Mouse (Mus musculus) heart, adult 18-20 months (tissue): ENCODE results near the gene Mctp1. TPM values are rescaled to one million over a fixed set of nuclear protein-coding genes. Genes with fewer than 3 reads are reported as not detected.
"Not testable (repeated sequence)": the region's sequence is repeated elsewhere in the genome, so short reads cannot be mapped to it uniquely, and the experiment has no call there.

ENCODE experiments used
- DNase-seq, 2 experiments: peaks; one replicate each; pipeline ENCODE4 v3.0.0; 2021 to 2022; ENCODE audit warnings: mixed read lengths in 1 of 2
- long read RNA-seq, 2 experiments: library from polyadenylated mRNA; stranded (forward); transcript quantifications; one replicate each; pipeline ENCODE4 v2.0.0; 2021
- total RNA-seq, 2 experiments: library from RNA; stranded (reverse); gene quantifications; 2 replicates each; pipeline ENCODE4 v1.2.3; 2021

Mctp1 gene
- 1 to 10 TPM; 2.6 to 2.7 TPM for total RNA-seq
- long read RNA-seq, experiment 1: 0 reads
- long read RNA-seq, experiment 2: 0 reads

GRCm38 (mm10) chr13:76383972-76384663, at the start of gene Mctp1:
Gene Mctp1 (plus strand): TSS chr13:76384535.
- DNase-seq: peak; percentile 52 to 61

- not testable (repeated sequence) for DNase-seq
Measured at GRCm38 (mm10) chr13:76345941-76346340, 38.4 kb upstream of the Mctp1 start.

GRCm38 (mm10) chr13:76358720-76359119, 25.6 kb upstream of the Mctp1 start:
- DNase-seq: no peak

- DNase-seq: peak; percentile 44 to 49
Measured at GRCm38 (mm10) chr13:76384664-76385435, 515 bp downstream of the Mctp1 start.

- no peak for DNase-seq
Measured at GRCm38 (mm10) chr13:76388615-76389014, 4.3 kb downstream of the Mctp1 start.

- no peak for DNase-seq
Measured at GRCm38 (mm10) chr13:76391920-76392319, 7.6 kb downstream of the Mctp1 start.

GRCm38 (mm10) chr13:76393106-76393505, 8.8 kb downstream of the Mctp1 start:
- no peak for DNase-seq

- peak in 1 of 2 experiments; percentile 58 for DNase-seq
Measured at GRCm38 (mm10) chr13:76395906-76396305, 11.6 kb downstream of the Mctp1 start.

GRCm38 (mm10) chr13:76409296-76409695, 25.0 kb downstream of the Mctp1 start:
- no peak for DNase-seq

- peak; percentile 12 to 52 for DNase-seq
Measured at GRCm38 (mm10) chr13:76410665-76411064, 26.3 kb downstream of the Mctp1 start.

- no peak for DNase-seq
Measured at GRCm38 (mm10) chr13:76415346-76415745, 31.0 kb downstream of the Mctp1 start.

GRCm38 (mm10) chr13:76420111-76420510, 35.8 kb downstream of the Mctp1 start:
- no peak for DNase-seq

- no peak for DNase-seq
Measured at GRCm38 (mm10) chr13:76421075-76421474, 36.7 kb downstream of the Mctp1 start.

- DNase-seq: no peak
Measured at GRCm38 (mm10) chr13:76422124-76422523, 37.8 kb downstream of the Mctp1 start.

- no peak for DNase-seq
Measured at GRCm38 (mm10) chr13:76429456-76429855, 45.1 kb downstream of the Mctp1 start.

GRCm38 (mm10) chr13:76429927-76430326, 45.6 kb downstream of the Mctp1 start:
- DNase-seq: no peak

- no peak for DNase-seq
Measured at GRCm38 (mm10) chr13:76431946-76432345, 47.6 kb downstream of the Mctp1 start.

- no peak for DNase-seq
Measured at GRCm38 (mm10) chr13:76433438-76433837, 49.1 kb downstream of the Mctp1 start.

GRCm38 (mm10) chr13:76436426-76436825, 52.1 kb downstream of the Mctp1 start:
- DNase-seq: no peak

- no peak for DNase-seq
Measured at GRCm38 (mm10) chr13:76438765-76439164, 54.4 kb downstream of the Mctp1 start.

GRCm38 (mm10) chr13:76446059-76446458, 61.7 kb downstream of the Mctp1 start:
- no peak for DNase-seq

GRCm38 (mm10) chr13:76447528-76447927, 63.2 kb downstream of the Mctp1 start:
- no peak for DNase-seq

GRCm38 (mm10) chr13:76451526-76451925, 67.2 kb downstream of the Mctp1 start:
- DNase-seq: not testable (repeated sequence)
